8 mouse cellular contexts compared by ENCODE assay signal in genomic region chr5:9724287-9724955, GRCm38 (mm10). TPM values are rescaled to one million over a fixed set of nuclear protein-coding genes. Genes with fewer than 3 reads are reported as not detected.
DNase-seq lines count a peak whose midpoint lies in the region; ATAC-seq and TF ChIP-seq lines count a peak whose summit lies in the region.

No protein-coding gene starts in this region.

- H3K9me3 ChIP-seq in limb, embryonic 13.5 days = no peaks in the 10 kb centered on the region

- peaks cover 30% of the 10 kb centered on the region for H3K27me3 ChIP-seq in limb, embryonic 13.5 days

- H3K27ac ChIP-seq in gastrocnemius, adult 2 months = no peak overlapping the region
- H3K27ac ChIP-seq in limb, embryonic 13.5 days = no peak overlapping the region

- no peak for TF ChIP-seq CTCF in gastrocnemius, adult 2 months (IDR thresholded peaks at IDR 0.05)

- WGBS in limb, embryonic 13.5 days = 13% methylated on average over 13 of the region's 13 CpGs

- intact Hi-C loops in gastrocnemius, adult 2 months (cut with DNase I) = no loop called here

- peaks cover 16% of the 10 kb centered on the region for H3K4me1 ChIP-seq in limb, embryonic 13.5 days

- H3K9ac ChIP-seq in limb, embryonic 13.5 days = peak overlapping the region; percentile 62

- no peak for DNase-seq in gastrocnemius, adult 2 months
- DNase-seq in gastrocnemius, adult 18-20 months (ENCODE audit: low spot score) = no peak
- DNase-seq in ES-CJ7 (ENCODE audit: low read depth, low spot score) = peak; percentile 9
- DNase-seq in frontal cortex, postnatal 25 days (ENCODE audit: low spot score in 2 of 2) = peak; percentile 15 to 23
- DNase-seq in urinary bladder, adult 2 months (ENCODE audit: low spot score) = no peak
- no peak for DNase-seq in ovary, postnatal 10 days (ENCODE audit: low spot score)
- DNase-seq in adrenal gland, adult 8-10 months = no peak

- H3K4me3 ChIP-seq in gastrocnemius, adult 2 months = peak overlapping the region; percentile 14; the same call in 1 of the 2 replicates
- H3K4me3 ChIP-seq in limb, embryonic 13.5 days = peak overlapping the region; percentile 47

- no peaks in the 10 kb centered on the region for H3K36me3 ChIP-seq in limb, embryonic 13.5 days

- peak; percentile 16; the same call in 1 of the 2 replicates for ATAC-seq in limb, embryonic 13.5 days (ENCODE audit: low FRiP score, low read depth)

- peak overlapping the region; percentile 91 for H3K4me2 ChIP-seq in limb, embryonic 13.5 days (replicated peaks)

RNA-seq across cellular contexts. Expression of gene Grm3, which starts 0.5 kb away (rescaled TPM):
- not detected for total RNA-seq in gastrocnemius, adult 2 months (2021)
- not detected for total RNA-seq in gastrocnemius, adult 18-20 months (2021)
- polyA plus RNA-seq in limb, embryonic 13.5 days (2015; fragmentation: Nextera tagmentation; extraction: Ambion mirVana) = 0.70 and 0.90 TPM in 2 replicates
- 0.04 and 0.06 TPM in 2 replicates for polyA plus RNA-seq in urinary bladder, adult 2 months (2012; rRNA removed)
- total RNA-seq in adrenal gland, adult 8-10 months (2022) = under 1 TPM; 0.09 to 0.22 (median 0.14) TPM

Comparison
In these comparisons a context has a peak if more than half of its experiments do, and no peak if none do; other contexts are left out.
1. DNase-seq: peak in ES-CJ7 (single experiment) and frontal cortex, postnatal 25 days (2 of 2); none in gastrocnemius, adult 2 months (single experiment), gastrocnemius, adult 18-20 months (single experiment), urinary bladder, adult 2 months (single experiment), ovary, postnatal 10 days (single experiment) and adrenal gland, adult 8-10 months (single experiment).